Mouse (Mus musculus) limb, embryonic 13.5 days (tissue): ENCODE results near the gene Irf9. TPM values are rescaled to one million over a fixed set of nuclear protein-coding genes. Genes with fewer than 3 reads are reported as not detected.

ENCODE experiments used
- ATAC-seq: fragments of 200-750 bp; cut with Nextera tagmentation; 2 replicates; pipeline ENCODE4 v1.8.0; 2017; ENCODE audit warnings: low read depth, moderate number of reproducible peaks, moderate TSS enrichment; ENCODE audit not compliant: low FRiP score
- H3K27ac ChIP-seq: fragments of 300-500 bp; sonication (generic); 2 replicates; pipeline ENCODE4 v1.5.1; 2015; ENCODE audit warnings: inconsistent platforms, mild to moderate bottlenecking, moderate library complexity
- H3K27me3 ChIP-seq: fragments of 300-500 bp; sonication (generic); 2 replicates; pipeline ENCODE4 v1.6.1; 2015; ENCODE audit warnings: mild to moderate bottlenecking, inconsistent platforms
- H3K36me3 ChIP-seq: fragments of 300-500 bp; sonication (generic); 2 replicates; pipeline ENCODE4 v1.6.1; 2015; ENCODE audit warnings: inconsistent platforms, mild to moderate bottlenecking, moderate library complexity
- H3K4me1 ChIP-seq: fragments of 300-500 bp; sonication (generic); 2 replicates; pipeline ENCODE4 v1.6.1; 2015; ENCODE audit warnings: inconsistent platforms
- H3K4me2 ChIP-seq: fragments of 300-500 bp; sonication (generic); replicated peaks from 2 replicates; pipeline ENCODE4 v1.6.1; 2015; ENCODE audit warnings: inconsistent platforms, mild to moderate bottlenecking, moderate library complexity
- H3K4me3 ChIP-seq: fragments of 300-500 bp; sonication (generic); 2 replicates; pipeline ENCODE4 v1.5.1; 2015; ENCODE audit warnings: moderate library complexity, mild to moderate bottlenecking, inconsistent platforms
- H3K9ac ChIP-seq: fragments of 300-500 bp; sonication (generic); 2 replicates; pipeline ENCODE4 v1.6.1; 2015; ENCODE audit warnings: mild to moderate bottlenecking, inconsistent platforms
- H3K9me3 ChIP-seq: fragments of 300-500 bp; sonication (generic); 2 replicates; pipeline ENCODE4 v1.6.1; 2016; ENCODE audit warnings: inconsistent platforms
- WGBS: fragments of 180-500 bp; shearing (Covaris S2); methylation state at CpG from one replicate; pipeline ENCODE4 v1.1.7; 2015; 5-methylcytosine and 5-hydroxymethylcytosine counted together
- polyA plus RNA-seq: library from polyadenylated mRNA; unstranded; fragments of >200 nt; fragmentation: Nextera tagmentation; extraction: Ambion mirVana; gene quantifications from 2 replicates; pipeline ENCODE4 v1.2.1, GENCODE M21; 2015

Irf9 gene
- polyA plus RNA-seq, 1 experiment from 2014 or later = 11.2 TPM

DNA sequence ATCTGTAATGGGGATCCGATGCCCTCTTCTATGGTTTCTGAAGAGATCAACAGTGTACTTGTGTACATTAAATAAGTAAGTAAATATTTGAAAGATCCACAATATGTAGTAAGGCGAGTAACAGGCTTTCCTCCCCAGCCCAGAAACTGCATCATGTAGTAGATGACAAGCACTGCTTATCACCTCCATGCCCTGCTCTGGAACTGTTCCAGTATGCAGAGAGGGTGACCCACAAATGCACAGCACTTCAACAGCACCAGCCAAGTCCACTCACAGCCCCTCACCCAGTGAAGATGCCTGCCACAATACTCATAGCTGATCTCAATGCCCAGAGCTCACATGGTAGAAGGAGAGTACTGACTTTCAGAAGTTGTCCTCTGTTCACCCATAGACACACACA is 32.8 kb upstream of the Irf9 start:
- no peak overlapping the region for H3K4me3 ChIP-seq
- peaks cover 50% of the 10 kb centered on the region for H3K36me3 ChIP-seq
- no peak overlapping the region for H3K4me2 ChIP-seq
- H3K9ac ChIP-seq = no peak overlapping the region
- WGBS = 93% methylated on average over 2 of the region's 2 CpGs
- no peak overlapping the region for H3K27ac ChIP-seq
- no peaks in the 10 kb centered on the region for H3K27me3 ChIP-seq
- H3K9me3 ChIP-seq = no peaks in the 10 kb centered on the region
- peaks cover 2% of the 10 kb centered on the region; the same call in 1 of the 2 replicates for H3K4me1 ChIP-seq
- no peak for ATAC-seq

DNA sequence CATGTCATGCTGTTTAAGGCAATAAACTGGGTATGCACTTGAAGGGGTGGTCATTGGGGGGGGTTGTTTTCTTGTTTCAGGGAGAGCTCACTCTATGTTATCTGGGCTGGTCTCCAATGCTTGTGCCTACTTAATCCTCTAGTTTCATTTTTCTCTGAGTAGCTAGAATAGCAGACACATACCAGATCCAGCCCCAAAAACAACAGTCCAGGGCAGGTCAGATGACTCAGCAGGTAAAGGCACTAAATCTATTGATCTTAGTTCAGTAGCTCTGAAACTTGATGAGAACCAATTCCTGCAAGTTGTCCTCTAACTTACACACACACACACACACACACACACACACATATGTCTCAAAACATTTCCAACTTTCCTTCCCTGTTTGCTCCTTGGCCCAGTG is 31.6 kb upstream of the Irf9 start:
- no peak overlapping the region for H3K9ac ChIP-seq
- no peak overlapping the region for H3K27ac ChIP-seq
- H3K9me3 ChIP-seq = no peaks in the 10 kb centered on the region
- no peak overlapping the region for H3K4me2 ChIP-seq
- H3K27me3 ChIP-seq = no peaks in the 10 kb centered on the region
- H3K4me3 ChIP-seq = no peak overlapping the region
- H3K4me1 ChIP-seq = peaks cover 4% of the 10 kb centered on the region; the same call in 1 of the 2 replicates
- ATAC-seq = no peak
- H3K36me3 ChIP-seq = peaks cover 38% of the 10 kb centered on the region

DNA sequence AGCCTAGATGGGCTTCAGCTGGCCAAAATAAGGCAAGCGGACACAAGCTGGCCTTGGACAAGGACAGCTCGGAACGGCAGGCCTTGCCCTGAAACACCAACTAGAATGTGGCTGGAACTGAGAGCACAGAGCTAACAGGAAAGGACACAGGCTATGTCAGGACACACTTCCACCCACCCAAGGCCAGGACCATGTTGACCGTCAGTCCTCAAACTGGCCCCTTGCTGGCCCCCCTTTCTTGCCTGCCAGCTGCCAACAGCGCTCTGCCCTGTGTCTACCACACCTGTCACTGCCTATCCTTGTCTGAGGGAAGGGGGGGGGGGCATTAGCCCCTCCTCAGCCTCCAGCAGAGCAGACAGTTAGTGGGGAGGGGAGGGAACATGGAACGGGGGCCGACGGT is 28.1 kb upstream of the Irf9 start, which contains the start of gene Fitm1:
Fitm1 (plus strand) TSS at position 316 of the 400 bp plus-strand sequence.
- Histone ChIP-seq H3K27ac (no peak within 1 kb of the TSS), H3K27me3 (no peaks in the 10 kb centered on the region), H3K9me3 (no peaks in the 10 kb centered on the region), H3K4me2 (peak within 1 kb of the TSS; percentile 34; the same call in 1 of the 2 replicates), H3K4me1 (peaks cover 18% of the 10 kb centered on the region), H3K36me3 (peaks cover 10% of the 10 kb centered on the region), H3K4me3 (peak within 1 kb of the TSS; percentile 21), H3K9ac (0 out of 2 replicates have a peak within 1 kb of the TSS, but pooled peaks have one; percentile 8)
- 75% methylated on average over 8 of the region's 8 CpGs for WGBS
- peak; percentile 53; the same call in 1 of the 2 replicates for ATAC-seq

DNA sequence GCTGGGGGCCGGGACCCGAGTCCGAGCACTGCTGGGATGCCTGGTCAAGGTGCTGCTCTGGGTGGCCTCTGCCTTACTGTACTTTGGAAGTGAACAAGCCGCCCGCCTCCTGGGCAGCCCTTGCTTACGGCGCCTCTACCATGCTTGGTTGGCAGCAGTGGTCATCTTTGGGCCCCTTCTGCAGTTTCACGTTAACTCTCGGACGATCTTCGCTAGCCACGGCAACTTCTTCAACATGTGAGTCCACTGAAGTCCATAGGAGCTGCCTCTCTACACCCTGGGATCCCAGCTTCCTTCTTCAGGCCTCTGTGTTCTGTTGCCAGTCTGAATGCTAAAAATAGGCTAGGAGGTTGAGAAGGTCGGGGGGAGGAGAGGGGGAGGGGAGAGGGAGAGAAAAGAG is 27.7 kb upstream of the Irf9 start:
- Histone ChIP-seq H3K4me3 (peak overlapping the region; percentile 21), H3K4me2 (0 out of 2 replicates have a peak overlapping the region, but pooled peaks have one; percentile 34), H3K4me1 (peaks cover 18% of the 10 kb centered on the region), H3K9ac (no peak overlapping the region), H3K9me3 (no peaks in the 10 kb centered on the region), H3K36me3 (peaks cover 11% of the 10 kb centered on the region), H3K27ac (no peak overlapping the region), H3K27me3 (no peaks in the 10 kb centered on the region)
- WGBS = 75% methylated on average over 13 of the region's 13 CpGs
- no peak for ATAC-seq

DNA sequence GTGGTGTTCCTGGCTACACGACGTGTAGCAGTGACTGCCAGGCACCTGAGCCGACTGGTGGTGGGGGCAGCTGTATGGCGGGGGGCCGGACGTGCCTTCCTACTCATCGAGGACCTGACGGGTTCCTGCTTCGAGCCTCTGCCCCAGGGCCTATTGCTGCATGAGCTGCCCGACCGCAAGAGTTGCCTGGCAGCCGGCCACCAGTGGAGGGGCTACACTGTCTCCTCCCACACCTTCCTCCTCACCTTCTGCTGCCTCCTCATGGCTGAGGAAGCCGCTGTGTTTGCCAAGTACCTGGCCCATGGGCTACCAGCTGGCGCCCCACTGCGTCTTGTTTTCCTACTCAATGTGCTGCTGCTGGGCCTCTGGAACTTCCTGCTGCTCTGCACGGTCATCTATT is 27.0 kb upstream of the Irf9 start:
- Histone ChIP-seq H3K36me3 (peaks cover 18% of the 10 kb centered on the region), H3K27me3 (no peaks in the 10 kb centered on the region), H3K27ac (no peak overlapping the region), H3K9me3 (no peaks in the 10 kb centered on the region), H3K4me3 (peak overlapping the region; percentile 21), H3K4me2 (peak overlapping the region; percentile 34; the same call in 1 of the 2 replicates), H3K9ac (no peak overlapping the region), H3K4me1 (peaks cover 18% of the 10 kb centered on the region)
- ATAC-seq = no peak
- WGBS = 77% methylated on average over 16 of the region's 16 CpGs

DNA sequence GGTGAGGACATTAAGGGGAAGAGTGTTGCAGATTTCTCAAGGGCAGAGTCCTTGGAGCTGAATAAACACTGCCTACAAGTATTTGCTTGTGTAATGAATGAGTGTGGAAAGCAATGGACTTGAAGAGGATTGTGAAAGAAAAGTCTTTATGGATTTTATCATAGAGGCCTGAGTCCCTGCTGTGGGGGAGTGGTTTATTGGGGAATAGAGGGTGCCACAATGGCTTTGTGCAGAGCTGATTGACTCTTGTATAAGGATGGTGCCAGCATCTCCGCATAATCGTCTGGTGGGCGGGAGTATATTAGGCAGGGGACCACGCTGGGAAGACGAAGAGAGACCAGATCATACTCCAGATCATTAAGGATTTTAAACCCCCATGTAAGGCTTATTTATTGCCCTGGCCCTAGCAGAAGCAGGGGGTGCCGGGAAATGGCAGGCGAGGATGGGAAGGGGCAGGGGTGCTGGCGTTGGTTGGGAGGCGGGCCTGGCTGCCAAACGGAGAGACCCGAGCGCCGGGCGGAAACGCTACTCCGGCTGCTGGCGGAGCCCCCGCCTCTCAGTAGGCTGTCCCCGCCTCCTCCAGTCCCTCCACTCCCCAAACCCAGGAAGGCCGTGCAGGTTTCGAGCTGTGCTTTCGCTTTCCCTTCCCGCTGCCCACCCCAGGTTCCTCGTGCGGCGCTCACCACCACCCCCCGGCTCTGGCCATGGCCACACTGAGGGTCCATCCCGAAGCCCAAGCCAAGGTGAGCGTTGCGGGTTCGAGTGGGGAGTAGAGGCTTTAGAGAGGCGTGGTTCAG is 25.3 kb upstream of the Irf9 start, which contains the start of gene Psme1:
Psme1 (plus strand) TSS at position 253 of the 797 bp plus-strand sequence.
- peaks cover 18% of the 10 kb centered on the region for H3K4me1 ChIP-seq
- under 1% methylated on average over 31 of the region's 32 CpGs for WGBS
- H3K4me2 ChIP-seq = peak within 1 kb of the TSS; percentile 94
- no peaks in the 10 kb centered on the region for H3K9me3 ChIP-seq
- H3K4me3 ChIP-seq = peak within 1 kb of the TSS; percentile 80
- peak; percentile 90 for ATAC-seq
- peak within 1 kb of the TSS; percentile 83 for H3K27ac ChIP-seq
- H3K36me3 ChIP-seq = peaks cover 26% of the 10 kb centered on the region
- peak within 1 kb of the TSS; percentile 90 for H3K9ac ChIP-seq
- H3K27me3 ChIP-seq = no peaks in the 10 kb centered on the region

DNA sequence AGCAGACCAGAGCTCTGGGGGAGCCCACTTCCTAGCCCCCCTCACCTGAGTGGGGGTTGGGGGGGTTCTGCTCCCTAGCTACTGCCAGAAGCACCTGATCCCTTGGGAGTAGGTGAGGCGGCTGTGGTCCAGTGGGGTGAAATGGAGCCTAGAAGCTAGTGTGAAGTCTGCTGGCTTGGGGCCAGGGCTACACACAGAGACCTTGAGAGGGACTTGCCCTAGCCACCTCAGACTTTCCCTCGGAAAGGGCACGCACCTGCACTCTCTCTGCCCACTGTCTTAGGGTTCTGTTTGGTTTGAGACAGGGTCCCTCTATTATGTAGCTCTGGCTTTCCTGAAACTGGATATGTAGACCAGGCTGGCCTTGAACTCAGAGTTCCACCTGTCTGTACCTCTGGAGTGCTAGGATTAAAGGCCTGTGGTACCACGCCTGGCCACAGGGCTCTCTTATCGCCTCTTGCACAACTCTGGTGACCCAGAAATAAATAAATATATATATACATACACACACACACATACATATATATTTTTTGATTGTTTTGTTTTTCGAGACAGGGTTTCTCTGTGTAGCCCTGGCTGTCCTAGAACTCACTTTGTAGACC is 24.6 kb upstream of the Irf9 start:
- 32% methylated on average over 6 of the region's 6 CpGs for WGBS
- Histone ChIP-seq H3K9me3 (no peaks in the 10 kb centered on the region), H3K4me1 (peaks cover 18% of the 10 kb centered on the region), H3K36me3 (peaks cover 26% of the 10 kb centered on the region), H3K4me3 (peak overlapping the region; percentile 80), H3K9ac (peak overlapping the region; percentile 90), H3K27me3 (no peaks in the 10 kb centered on the region), H3K27ac (peak overlapping the region; percentile 83; the same call in 1 of the 2 replicates), H3K4me2 (peak overlapping the region; percentile 94)
- ATAC-seq = no peak; the same call in 1 of the 2 replicates

DNA sequence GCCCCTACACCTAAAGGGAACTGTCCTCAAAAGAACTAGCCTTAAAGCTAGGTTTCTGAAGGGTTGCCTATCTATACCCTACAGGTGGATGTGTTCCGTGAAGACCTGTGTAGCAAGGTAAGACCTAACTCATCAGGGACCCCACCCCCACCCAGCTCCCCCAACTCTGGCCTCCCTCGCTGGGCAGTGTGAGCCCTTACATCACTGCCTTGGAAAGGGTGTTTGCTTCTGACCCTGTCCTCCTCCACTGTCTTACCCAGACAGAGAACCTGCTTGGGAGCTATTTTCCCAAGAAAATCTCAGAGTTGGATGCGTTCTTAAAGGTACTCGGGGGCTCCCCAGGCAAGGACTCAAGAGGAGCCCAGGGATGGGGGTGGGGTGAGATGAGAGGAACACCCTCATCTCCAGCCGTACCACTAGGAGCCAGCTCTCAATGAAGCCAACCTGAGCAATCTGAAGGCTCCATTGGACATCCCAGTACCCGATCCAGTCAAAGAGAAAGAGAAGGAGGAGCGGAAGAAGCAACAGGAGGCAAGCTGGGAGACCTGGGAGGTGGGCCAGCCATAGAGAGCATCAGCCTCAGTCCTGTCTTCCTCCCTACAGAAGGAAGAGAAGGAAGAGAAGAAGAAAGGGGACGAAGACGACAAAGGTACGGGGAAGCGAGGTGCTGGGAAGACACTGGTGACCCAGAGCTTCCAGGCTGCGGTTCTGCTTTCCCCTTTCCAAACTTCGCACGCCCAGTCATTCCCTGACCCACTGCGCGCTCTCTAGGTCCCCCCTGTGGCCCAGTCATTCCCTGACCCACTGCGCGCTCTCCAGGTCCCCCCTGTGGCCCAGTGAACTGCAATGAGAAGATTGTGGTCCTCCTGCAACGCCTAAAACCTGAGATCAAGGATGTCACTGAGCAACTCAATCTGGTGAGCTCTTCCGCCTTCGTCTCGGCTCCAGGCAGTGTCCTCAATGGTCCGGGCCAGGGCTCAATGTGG is 23.6 kb upstream of the Irf9 start:
- Histone ChIP-seq H3K9me3 (no peaks in the 10 kb centered on the region), H3K36me3 (peaks cover 26% of the 10 kb centered on the region), H3K27me3 (peaks cover 8% of the 10 kb centered on the region), H3K9ac (no peak overlapping the region), H3K4me1 (peaks cover 24% of the 10 kb centered on the region), H3K4me2 (peak overlapping the region; percentile 94; the same call in 1 of the 2 replicates), H3K4me3 (no peak overlapping the region), H3K27ac (no peak overlapping the region)
- ATAC-seq = no peak
- WGBS = 91% methylated on average over 23 of the region's 23 CpGs

DNA sequence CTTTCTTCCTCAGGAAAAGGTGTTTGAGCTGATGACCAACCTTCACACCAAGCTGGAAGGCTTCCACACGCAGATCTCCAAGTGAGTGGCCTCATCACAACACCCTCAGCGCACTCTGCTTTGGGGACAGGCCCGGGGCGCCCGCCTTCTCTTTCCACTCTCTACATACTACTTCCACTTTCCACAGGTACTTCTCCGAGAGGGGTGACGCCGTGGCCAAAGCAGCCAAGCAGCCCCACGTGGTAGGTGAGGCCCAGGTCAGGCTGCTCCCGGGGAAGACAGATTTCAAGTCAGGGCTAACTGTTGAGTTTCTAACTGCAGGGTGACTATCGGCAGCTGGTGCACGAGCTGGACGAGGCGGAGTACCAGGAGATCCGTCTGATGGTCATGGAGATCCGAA is 22.6 kb upstream of the Irf9 start:
- Histone ChIP-seq H3K27me3 (peaks cover 13% of the 10 kb centered on the region), H3K4me1 (peaks cover 28% of the 10 kb centered on the region), H3K36me3 (peaks cover 26% of the 10 kb centered on the region), H3K9me3 (no peaks in the 10 kb centered on the region), H3K27ac (no peak overlapping the region), H3K4me2 (no peak overlapping the region), H3K4me3 (no peak overlapping the region), H3K9ac (no peak overlapping the region)
- WGBS = 95% methylated on average over 16 of the region's 16 CpGs
- no peak for ATAC-seq

DNA sequence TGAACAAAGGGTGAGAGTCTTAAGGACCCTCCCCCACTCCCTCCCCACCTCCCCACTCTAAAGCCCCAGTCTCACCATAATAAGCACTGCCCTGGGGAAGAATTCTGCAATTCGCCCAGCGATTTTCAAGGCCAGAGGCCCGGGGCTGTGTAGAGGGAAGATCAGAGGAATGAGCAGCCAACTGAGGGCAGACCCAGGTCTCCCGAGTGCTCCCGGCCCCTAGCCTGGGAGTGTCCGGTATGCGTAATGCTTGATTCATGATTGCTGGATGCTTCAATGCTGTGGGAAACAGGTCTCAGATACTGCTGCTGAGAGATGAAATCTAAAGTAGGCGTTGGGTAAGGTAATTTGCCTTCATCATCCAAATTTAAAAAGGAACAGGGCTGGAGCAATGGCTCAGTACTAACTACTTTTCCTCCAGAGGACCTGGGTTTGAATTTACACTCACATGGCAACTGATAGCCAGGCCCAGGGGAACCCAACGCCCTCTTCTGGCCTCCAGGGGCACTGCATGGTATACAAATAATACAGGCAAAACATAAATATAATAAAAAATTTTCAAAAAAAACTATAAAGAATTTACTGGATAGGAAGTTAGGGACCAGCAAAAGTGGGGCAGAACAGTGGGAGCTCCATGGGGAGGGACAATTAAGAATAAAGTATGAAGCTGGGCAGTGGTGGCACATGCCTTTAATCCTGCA is 21.2 kb upstream of the Irf9 start:
- no peak for ATAC-seq
- no peak overlapping the region for H3K27ac ChIP-seq
- H3K9ac ChIP-seq = no peak overlapping the region

DNA sequence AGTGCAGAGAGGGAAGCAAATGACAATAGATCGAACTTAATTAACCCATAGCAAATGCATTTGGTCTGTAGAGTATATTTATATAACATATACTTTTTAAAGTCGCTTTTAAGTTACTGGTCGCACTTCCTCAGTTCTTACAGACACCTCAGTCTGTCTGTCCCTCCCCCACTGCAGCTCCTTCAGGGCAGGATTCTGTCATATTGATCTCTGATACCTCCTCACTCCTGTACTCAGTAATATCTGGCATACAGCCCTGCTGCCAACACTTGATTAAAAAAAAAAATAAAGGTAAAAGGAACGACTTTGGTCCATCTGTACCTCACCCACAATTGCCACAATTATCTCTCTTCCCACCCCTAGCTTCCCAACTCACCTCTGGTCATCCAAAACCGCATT is 19.1 kb upstream of the Irf9 start:
- Histone ChIP-seq H3K36me3 (peaks cover 50% of the 10 kb centered on the region), H3K9ac (no peak overlapping the region), H3K4me1 (peaks cover 17% of the 10 kb centered on the region), H3K4me2 (peak overlapping the region; percentile 84), H3K4me3 (peak overlapping the region; percentile 55), H3K27ac (no peak overlapping the region), H3K9me3 (no peaks in the 10 kb centered on the region), H3K27me3 (peaks cover 13% of the 10 kb centered on the region)
- WGBS = 29% methylated on average over 5 of the region's 5 CpGs
- ATAC-seq = no peak

More for the DNA sequence above, 21.2 kb upstream of the Irf9 start:
- H3K4me1 ChIP-seq = peaks cover 28% of the 10 kb centered on the region
- H3K36me3 ChIP-seq = peaks cover 29% of the 10 kb centered on the region
- no peak overlapping the region for H3K4me3 ChIP-seq
- H3K9me3 ChIP-seq = no peaks in the 10 kb centered on the region
- H3K27me3 ChIP-seq = peaks cover 13% of the 10 kb centered on the region
- 80% methylated on average over 9 of the region's 9 CpGs for WGBS
- H3K4me2 ChIP-seq = no peak overlapping the region
